Mouse (Mus musculus): ENCODE data around the gene Ulk4.

DNA sequence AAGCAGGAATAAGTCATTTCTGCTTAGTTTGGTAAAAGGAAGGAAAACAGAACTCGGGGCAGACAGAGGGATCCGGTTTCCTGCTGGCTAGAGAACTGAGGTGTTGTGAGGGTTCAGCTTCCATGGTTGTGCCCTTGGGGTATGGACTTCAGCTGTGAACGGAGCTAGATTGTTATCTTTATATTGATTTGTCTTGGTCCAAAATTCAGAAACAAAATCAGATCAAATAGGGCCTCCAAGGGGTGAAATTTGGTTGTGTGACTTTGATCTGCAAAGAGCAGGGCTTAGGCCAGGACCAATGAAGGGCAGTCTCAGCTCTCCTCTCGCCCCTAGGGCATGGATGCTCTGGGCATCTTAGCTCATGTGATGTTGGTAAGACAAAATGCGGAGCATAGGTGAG is 292.5 kb downstream of the Ulk4 start:
- no peak for TF ChIP-seq POLR2A (IDR thresholded peaks at IDR 0.05; ENCODE audit: borderline replicate concordance, extremely low read depth, insufficient read depth, insufficient read length, poor library complexity, severe bottlenecking)
- TF ChIP-seq CTCF (IDR thresholded peaks at IDR 0.05; ENCODE audit: borderline replicate concordance, extremely low read depth, insufficient read depth, insufficient read length) = no peak
